Mouse (Mus musculus) stomach, postnatal 0 days (tissue): ENCODE results near the gene Mettl8.

Experiments used
- CTCF ChIP-seq: IDR thresholded peaks from 2 replicates; pipeline ENCODE4 v1.5.1; 2016; ENCODE audit warnings: antibody characterized with exemption, low read depth, mild to moderate bottlenecking, moderate library complexity
- EP300 ChIP-seq: optimal IDR thresholded peaks from 2 replicates; pipeline ENCODE3; 2016; ENCODE audit warnings: antibody characterized with exemption

GRCm38 (mm10) chr2:71011816-71012215 lies 43.6 kb downstream of the Mettl8 start:
- TF ChIP-seq EP300 (no peak), CTCF (no peak)
